Mouse (Mus musculus): ENCODE measurements around the gene Gm6657.

Gm6657 gene

GRCm38 (mm10) chr12:78193942-78194341, at the start of gene Gm6657:
Gm6657 (plus strand) TSS chr12:78194242.
- DNase-seq, result no peak

- no peak for DNase-seq
Observed at GRCm38 (mm10) chr12:78153308-78154002, 40.6 kb upstream of the Gm6657 start.

GRCm38 (mm10) chr12:78170178-78170577, 23.9 kb upstream of the Gm6657 start:
- no peak for DNase-seq

GRCm38 (mm10) chr12:78173945-78174344, 20.1 kb upstream of the Gm6657 start:
- no peak for DNase-seq

- DNase-seq, result no peak
Observed at GRCm38 (mm10) chr12:78174671-78175070, 19.4 kb upstream of the Gm6657 start.

GRCm38 (mm10) chr12:78181452-78181851, 12.6 kb upstream of the Gm6657 start:
- no peak for DNase-seq

GRCm38 (mm10) chr12:78195368-78195767, 1.3 kb downstream of the Gm6657 start:
- no peak for DNase-seq

GRCm38 (mm10) chr12:78203646-78204045, 9.6 kb downstream of the Gm6657 start:
- no peak for DNase-seq

GRCm38 (mm10) chr12:78205915-78206570, 12.0 kb downstream of the Gm6657 start:
- peak; percentile 46 to 48 for DNase-seq

- no peak for DNase-seq
Observed at GRCm38 (mm10) chr12:78206571-78206960, 12.5 kb downstream of the Gm6657 start.

GRCm38 (mm10) chr12:78209856-78210255, 15.8 kb downstream of the Gm6657 start:
- no peak for DNase-seq

- DNase-seq, result no peak
Observed at GRCm38 (mm10) chr12:78215490-78215889, 21.4 kb downstream of the Gm6657 start.

- no peak for DNase-seq
Observed at GRCm38 (mm10) chr12:78219191-78219825, 25.3 kb downstream of the Gm6657 start.

GRCm38 (mm10) chr12:78225707-78226518, 31.9 kb downstream of the Gm6657 start, which contains the start of gene Gphn:
Gphn (plus strand) TSS chr12:78226379.
- DNase-seq, result peak; percentile 89 to 96

GRCm38 (mm10) chr12:78226519-78226875, 32.5 kb downstream of the Gm6657 start:
- peak; percentile 80 to 94 for DNase-seq

GRCm38 (mm10) chr12:78227021-78227932, 33.2 kb downstream of the Gm6657 start:
- peak; percentile 44 to 75 for DNase-seq

GRCm38 (mm10) chr12:78228139-78228538, 34.1 kb downstream of the Gm6657 start:
- DNase-seq, result no peak

GRCm38 (mm10) chr12:78232560-78232959, 38.5 kb downstream of the Gm6657 start:
- no peak for DNase-seq

GRCm38 (mm10) chr12:78248366-78248765, 54.3 kb downstream of the Gm6657 start:
- DNase-seq, result no peak

GRCm38 (mm10) chr12:78249151-78249550, 55.1 kb downstream of the Gm6657 start:
- DNase-seq, result no peak
